Mouse (Mus musculus): Measurements from ENCODE around the gene Prdx1.

The Prdx1 gene

DNA sequence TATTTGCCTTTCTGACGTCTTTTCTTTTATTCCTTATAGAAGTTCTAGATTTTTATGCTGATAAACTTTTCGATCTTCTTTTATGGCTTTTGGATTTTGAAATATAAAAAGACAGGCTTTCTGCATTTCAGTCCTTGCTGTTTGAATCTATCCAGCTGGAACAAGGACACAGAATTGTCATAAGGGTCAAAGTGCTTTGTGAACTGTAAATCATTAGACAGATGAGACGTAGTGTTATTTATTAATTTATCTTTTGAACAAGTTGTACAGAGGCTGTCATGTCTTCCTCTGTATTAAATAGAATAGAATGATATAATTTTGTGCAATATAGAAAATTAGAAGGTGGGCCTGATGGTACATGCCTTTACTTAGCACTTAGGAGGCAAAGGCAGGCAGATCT, 42.1 kb downstream of the Prdx1 start:
- no peak for DNase-seq (ENCODE audit: low spot score in 2 of 2)

DNA sequence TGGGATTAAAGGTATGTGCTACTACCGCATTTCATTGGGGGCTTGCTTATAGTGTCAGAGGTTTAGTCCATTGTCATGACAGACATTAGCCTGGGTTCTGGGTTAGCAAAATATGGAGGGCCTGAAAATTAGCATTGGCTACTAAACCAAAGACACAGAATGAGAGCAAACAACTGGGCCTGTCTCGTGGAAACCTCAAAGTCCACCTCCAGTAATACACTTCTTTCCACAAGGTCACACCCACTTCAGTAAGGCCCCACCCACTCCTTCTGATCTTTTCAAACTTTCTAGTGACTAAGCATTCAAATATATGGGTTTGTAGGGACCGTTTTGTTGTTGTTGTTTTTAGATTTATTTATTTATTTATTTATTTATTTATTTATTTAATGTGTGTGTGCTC, 44.2 kb downstream of the Prdx1 start:
- no peak for DNase-seq (ENCODE audit: low spot score in 2 of 2)

DNA sequence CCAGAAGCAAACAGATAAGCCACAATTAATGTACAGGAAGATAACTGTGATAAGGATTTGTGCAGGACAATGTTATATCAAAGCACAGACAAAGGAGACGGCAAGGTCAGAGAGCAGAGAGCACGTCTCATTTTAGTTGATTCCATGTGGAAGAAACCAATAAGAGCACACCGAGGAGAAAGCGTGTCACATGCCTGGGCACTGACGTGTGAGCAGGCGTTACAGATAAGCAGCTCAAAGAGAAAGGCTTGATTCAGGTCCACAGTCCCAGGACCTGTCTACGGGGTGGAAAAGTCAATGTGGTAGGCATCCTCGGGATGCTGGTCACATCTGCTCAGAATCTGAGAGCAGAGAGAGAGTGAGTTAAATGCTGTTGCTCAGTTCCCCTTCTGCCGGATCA, 45.7 kb downstream of the Prdx1 start:
- DNase-seq (ENCODE audit: low spot score in 2 of 2): no peak

DNA sequence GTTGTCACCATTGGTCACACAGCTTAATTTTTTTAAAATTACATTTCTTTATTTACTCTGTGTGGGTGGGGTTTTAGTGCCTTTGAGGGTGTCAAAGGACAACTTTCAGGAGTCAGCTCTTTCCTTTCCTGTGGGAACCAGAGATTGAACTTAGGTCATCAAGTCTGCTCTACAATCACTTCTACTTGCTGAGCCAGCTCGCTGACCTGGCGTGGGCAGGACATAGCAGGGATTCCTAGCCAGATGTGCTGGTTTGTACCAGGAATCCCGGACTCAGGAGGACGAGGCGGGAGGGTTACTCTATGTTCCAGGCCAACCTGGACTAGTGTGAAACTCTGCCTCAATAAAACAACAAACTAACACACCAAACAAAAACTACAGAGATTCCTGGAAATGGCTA, 47.0 kb downstream of the Prdx1 start:
- no peak for DNase-seq (ENCODE audit: low spot score in 2 of 2)

DNA sequence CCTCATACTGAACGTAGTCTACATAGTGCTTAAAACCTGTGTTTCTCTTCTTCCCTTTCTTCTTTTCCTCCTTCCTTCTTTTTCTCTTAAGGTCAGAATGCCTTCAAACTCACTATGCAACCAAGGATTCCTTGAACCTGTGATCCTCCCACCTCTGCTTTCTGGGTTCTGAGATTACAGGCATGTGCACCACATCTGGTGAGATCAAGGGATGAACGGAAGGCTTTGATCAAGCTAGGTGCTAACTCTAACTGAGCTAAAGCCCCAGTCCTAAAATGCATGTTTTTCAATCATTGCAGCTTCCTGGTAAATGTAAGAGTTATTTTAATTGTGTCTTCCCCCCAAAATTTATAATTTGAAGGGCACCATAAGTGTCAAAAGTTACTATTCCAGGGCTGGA, 49.7 kb downstream of the Prdx1 start:
- no peak for DNase-seq (ENCODE audit: low spot score in 2 of 2)

DNA sequence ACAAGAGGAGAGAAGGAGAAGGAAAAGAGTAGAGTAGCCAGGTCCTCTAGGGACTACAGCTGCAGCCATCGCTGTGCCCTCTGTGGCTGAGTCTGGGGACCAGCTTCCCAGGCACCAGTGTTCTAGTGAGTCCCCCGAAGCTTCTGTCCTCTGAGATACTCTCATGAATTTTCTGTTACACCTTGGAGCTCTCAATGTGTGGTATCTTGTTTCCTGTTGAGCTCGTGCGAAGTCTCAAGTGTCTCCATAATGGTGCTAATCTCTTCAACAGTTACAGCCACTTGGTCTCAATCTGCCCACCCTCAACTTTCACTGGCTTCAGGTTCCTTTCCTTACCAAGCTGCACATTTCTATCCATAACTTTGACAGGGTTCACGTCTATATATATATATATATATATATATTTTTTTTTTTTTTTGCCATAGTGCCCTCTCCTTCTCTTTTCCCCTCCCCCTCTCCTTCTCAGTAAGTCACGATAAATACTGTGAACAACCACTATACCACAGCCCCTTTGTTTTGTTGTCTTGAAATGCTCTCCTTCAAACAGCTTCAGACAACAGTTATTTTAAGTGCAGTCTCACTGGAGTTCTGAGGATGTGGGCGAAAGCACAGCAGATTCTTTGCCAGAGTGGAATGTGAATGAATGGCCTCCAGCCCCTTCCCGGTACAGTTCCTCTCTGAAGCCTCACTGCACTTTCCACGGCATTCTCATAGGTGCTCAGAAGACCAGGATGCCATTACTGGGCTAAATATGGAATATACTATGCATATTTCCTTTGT, 53.8 kb downstream of the Prdx1 start:
- DNase-seq (ENCODE audit: low spot score in 2 of 2): no peak

DNA sequence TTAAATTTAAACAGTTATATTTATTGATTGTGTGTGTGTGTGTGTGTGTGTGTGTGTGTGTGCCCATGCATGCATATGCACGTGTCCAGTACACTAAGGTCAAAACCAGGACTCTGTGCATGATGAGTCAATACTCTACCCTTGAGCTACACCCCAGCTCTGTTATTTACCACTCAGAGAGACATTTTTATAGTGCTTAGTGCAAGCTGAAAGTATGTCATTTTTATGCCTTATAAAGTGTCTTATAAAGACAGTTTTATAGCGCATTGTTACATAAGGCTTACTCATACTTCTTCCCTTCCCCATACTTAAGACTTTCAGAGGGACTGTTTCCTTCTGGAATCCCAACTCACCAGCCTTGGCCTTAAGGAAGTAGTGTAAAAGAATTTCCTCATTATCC, 64.4 kb downstream of the Prdx1 start:
- DNase-seq (ENCODE audit: low spot score in 2 of 2): no peak

Data from frontal cortex, postnatal 10 days (tissue).